Mouse (Mus musculus) forebrain, embryonic 11.5 days (tissue): ENCODE results near the gene Tead1. TPM values are rescaled to one million over a fixed set of nuclear protein-coding genes. Genes with fewer than 3 reads are reported as not detected.

Source experiments
- ATAC-seq: fragments of 200-750 bp; cut with Nextera tagmentation; replicated peaks from 2 replicates; pipeline ENCODE4 v1.8.0; 2017; ENCODE audit warnings: moderate TSS enrichment; ENCODE audit not compliant: low FRiP score
- DNase-seq: peaks from one replicate; pipeline ENCODE4 v3.0.0-alpha.2; 2017; ENCODE audit warnings: low spot score
- H3K27ac ChIP-seq: fragments of 300-500 bp; sonication (generic); 2 replicates; pipeline ENCODE4 v1.5.1; 2014; ENCODE audit warnings: low read depth, low read length
- H3K27me3 ChIP-seq: fragments of 300-500 bp; sonication (generic); 2 replicates; pipeline ENCODE4 v1.6.1; 2014; ENCODE audit warnings: mild to moderate bottlenecking, low read length, mixed read lengths; ENCODE audit not compliant: control insufficient read depth, insufficient read depth
- H3K36me3 ChIP-seq: fragments of 300-500 bp; sonication (generic); 2 replicates; pipeline ENCODE4 v1.6.1; 2014; ENCODE audit warnings: mild to moderate bottlenecking, low read length, moderate library complexity, mixed read lengths; ENCODE audit not compliant: control insufficient read depth, insufficient read depth
- H3K4me1 ChIP-seq: fragments of 300-500 bp; sonication (generic); replicated peaks from 2 replicates; pipeline ENCODE4 v1.6.1; 2014; ENCODE audit warnings: low read length, mixed read lengths; ENCODE audit not compliant: control insufficient read depth, insufficient read depth
- H3K4me2 ChIP-seq: fragments of 300-500 bp; sonication (generic); 2 replicates; pipeline ENCODE4 v1.6.1; 2014; ENCODE audit warnings: low read depth, mild to moderate bottlenecking, low read length, moderate library complexity, mixed read lengths; ENCODE audit not compliant: severe bottlenecking
- H3K4me3 ChIP-seq: fragments of 300-500 bp; sonication (generic); 2 replicates; pipeline ENCODE4 v1.5.1; 2014; ENCODE audit warnings: low read depth, low read length
- H3K9ac ChIP-seq: fragments of 300-500 bp; sonication (generic); 2 replicates; pipeline ENCODE4 v1.6.1; 2014; ENCODE audit warnings: low read length
- H3K9me3 ChIP-seq: fragments of 300-500 bp; sonication (generic); 2 replicates; pipeline ENCODE4 v1.6.1; 2016; ENCODE audit warnings: low read length, mixed read lengths; ENCODE audit not compliant: control insufficient read depth
- WGBS: fragments of 180-500 bp; shearing (Covaris S2); extraction: QIAGEN DNeasy Blood & Tissue Kit; methylation state at CpG from one replicate; pipeline ENCODE4 v1.1.7; 2014; 5-methylcytosine and 5-hydroxymethylcytosine counted together
- polyA plus RNA-seq: library from polyadenylated mRNA; unstranded; fragments of >200 nt; fragmentation: Nextera tagmentation; extraction: Ambion mirVana; gene quantifications from 2 replicates; pipeline ENCODE4 v1.2.1, GENCODE M21; 2014

Gene Tead1
- polyA plus RNA-seq, 1 experiment from 2014 or later = 24.9 TPM

- 96% methylated on average over 4 of the region's 4 CpGs for WGBS
- no peaks in the 10 kb centered on the region for H3K27me3 ChIP-seq
- no peak overlapping the region for H3K4me3 ChIP-seq
- no peak for DNase-seq
- H3K36me3 ChIP-seq = no peaks in the 10 kb centered on the region
- no peak overlapping the region for H3K9ac ChIP-seq
- ATAC-seq = no peak
- no peaks in the 10 kb centered on the region for H3K9me3 ChIP-seq
- no peak overlapping the region for H3K27ac ChIP-seq
- H3K4me2 ChIP-seq = no peak overlapping the region
- H3K4me1 ChIP-seq = peaks cover 16% of the 10 kb centered on the region
Measured at GRCm38 (mm10) chr7:112748327-112748726, 69.2 kb downstream of the Tead1 start.

DNA sequence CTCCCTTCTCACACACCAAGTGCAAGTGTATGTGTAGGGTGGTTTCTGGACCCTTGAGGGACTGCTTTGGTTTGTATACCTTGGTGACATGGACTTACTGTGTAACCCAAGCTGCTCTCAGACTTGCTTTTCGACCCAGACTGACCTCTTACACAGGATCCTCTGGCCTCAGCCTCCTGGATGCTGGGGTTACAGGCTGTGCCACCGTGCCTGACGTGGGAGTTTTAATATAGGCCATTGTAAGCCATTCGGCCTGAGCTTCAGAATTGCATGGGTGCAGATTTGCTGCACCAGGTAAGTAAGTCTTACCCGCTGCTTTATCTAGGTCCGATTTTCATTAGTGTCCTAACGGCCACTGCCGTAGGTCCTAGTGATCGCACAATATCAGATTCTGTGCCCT lies 71.0 kb downstream of the Tead1 start:
- Histone ChIP-seq H3K4me3 (no peak overlapping the region), H3K27ac (no peak overlapping the region), H3K4me2 (no peak overlapping the region), H3K4me1 (peaks cover 7% of the 10 kb centered on the region; the same call in 1 of the 2 replicates), H3K9me3 (no peaks in the 10 kb centered on the region), H3K9ac (no peak overlapping the region), H3K27me3 (no peaks in the 10 kb centered on the region), H3K36me3 (no peaks in the 10 kb centered on the region)
- DNase-seq (no peak), ATAC-seq (no peak)
- WGBS = 94% methylated on average over 9 of the region's 9 CpGs

DNA sequence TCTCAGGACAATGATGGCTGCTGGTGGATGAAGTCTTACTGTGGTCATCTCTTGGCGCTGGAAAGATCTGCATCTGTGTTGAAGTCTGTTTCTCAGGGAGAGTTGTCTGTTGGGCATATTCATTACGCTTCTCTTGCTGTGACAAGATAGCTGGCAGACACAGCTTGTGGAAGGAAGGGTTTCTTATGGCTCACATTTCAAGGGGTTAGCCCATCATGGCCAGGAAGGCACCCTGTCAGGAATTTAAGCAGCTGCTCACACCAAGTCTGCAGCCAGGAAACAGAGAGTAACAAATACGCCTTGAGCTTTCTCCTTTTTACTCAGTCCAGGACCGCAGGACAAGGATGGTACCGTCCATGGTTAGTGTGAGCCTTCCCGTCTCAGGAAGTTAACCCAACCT lies 73.2 kb downstream of the Tead1 start:
- no peaks in the 10 kb centered on the region for H3K27me3 ChIP-seq
- H3K9ac ChIP-seq = no peak overlapping the region
- 95% methylated on average over 6 of the region's 6 CpGs for WGBS
- no peak overlapping the region for H3K4me2 ChIP-seq
- no peaks in the 10 kb centered on the region for H3K9me3 ChIP-seq
- ATAC-seq (no peak), DNase-seq (no peak)
- peaks cover 2% of the 10 kb centered on the region; the same call in 1 of the 2 replicates for H3K4me1 ChIP-seq
- no peaks in the 10 kb centered on the region for H3K36me3 ChIP-seq
- H3K27ac ChIP-seq = no peak overlapping the region
- H3K4me3 ChIP-seq = no peak overlapping the region

GRCm38 (mm10) chr7:112753314-112753713 lies 74.2 kb downstream of the Tead1 start:
- WGBS = 52% methylated on average over 6 of the region's 6 CpGs

GRCm38 (mm10) chr7:112759359-112759975 lies 80.3 kb downstream of the Tead1 start:
- H3K4me2 ChIP-seq = no peak overlapping the region
- no peaks in the 10 kb centered on the region for H3K36me3 ChIP-seq
- no peaks in the 10 kb centered on the region for H3K27me3 ChIP-seq
- H3K4me1 ChIP-seq = peaks cover 23% of the 10 kb centered on the region; the same call in 1 of the 2 replicates
- 92% methylated on average over 23 of the region's 23 CpGs for WGBS
- H3K27ac ChIP-seq = no peak overlapping the region
- DNase-seq (no peak), ATAC-seq (no peak)
- no peak overlapping the region for H3K9ac ChIP-seq
- H3K4me3 ChIP-seq = no peak overlapping the region
- no peaks in the 10 kb centered on the region for H3K9me3 ChIP-seq

More at GRCm38 (mm10) chr7:112753314-112753713, 74.2 kb downstream of the Tead1 start:
- no peak for DNase-seq
- Histone ChIP-seq H3K4me2 (no peak overlapping the region), H3K36me3 (no peaks in the 10 kb centered on the region), H3K9me3 (no peaks in the 10 kb centered on the region), H3K9ac (no peak overlapping the region), H3K4me1 (0 out of 2 replicates have a peak, but pooled peaks cover 2% of the 10 kb centered on the region), H3K27ac (no peak overlapping the region), H3K4me3 (no peak overlapping the region), H3K27me3 (no peaks in the 10 kb centered on the region)
- ATAC-seq = peak; percentile 33; the same call in 1 of the 2 replicates

- H3K4me3 ChIP-seq = no peak overlapping the region
- ATAC-seq (no peak), DNase-seq (no peak)
- H3K4me1 ChIP-seq = peaks cover 23% of the 10 kb centered on the region; the same call in 1 of the 2 replicates
- 82% methylated on average over 3 of the region's 3 CpGs for WGBS
- no peaks in the 10 kb centered on the region for H3K36me3 ChIP-seq
- H3K27me3 ChIP-seq = no peaks in the 10 kb centered on the region
- H3K9me3 ChIP-seq = no peaks in the 10 kb centered on the region
- H3K4me2 ChIP-seq = no peak overlapping the region
- no peak overlapping the region for H3K9ac ChIP-seq
- H3K27ac ChIP-seq = peak overlapping the region; percentile 71
Measured at GRCm38 (mm10) chr7:112760293-112760692, 81.2 kb downstream of the Tead1 start.

- DNase-seq (peak; percentile 66), ATAC-seq (peak; percentile 88)
- Histone ChIP-seq H3K27me3 (no peaks in the 10 kb centered on the region), H3K9ac (peak overlapping the region; percentile 29; the same call in 1 of the 2 replicates), H3K9me3 (no peaks in the 10 kb centered on the region), H3K27ac (peak overlapping the region; percentile 72), H3K4me3 (no peak overlapping the region), H3K4me2 (no peak overlapping the region), H3K36me3 (no peaks in the 10 kb centered on the region), H3K4me1 (peaks cover 23% of the 10 kb centered on the region; the same call in 1 of the 2 replicates)
- WGBS = 46% methylated on average over 8 of the region's 8 CpGs
Measured at GRCm38 (mm10) chr7:112760782-112761181, 81.7 kb downstream of the Tead1 start.

DNA sequence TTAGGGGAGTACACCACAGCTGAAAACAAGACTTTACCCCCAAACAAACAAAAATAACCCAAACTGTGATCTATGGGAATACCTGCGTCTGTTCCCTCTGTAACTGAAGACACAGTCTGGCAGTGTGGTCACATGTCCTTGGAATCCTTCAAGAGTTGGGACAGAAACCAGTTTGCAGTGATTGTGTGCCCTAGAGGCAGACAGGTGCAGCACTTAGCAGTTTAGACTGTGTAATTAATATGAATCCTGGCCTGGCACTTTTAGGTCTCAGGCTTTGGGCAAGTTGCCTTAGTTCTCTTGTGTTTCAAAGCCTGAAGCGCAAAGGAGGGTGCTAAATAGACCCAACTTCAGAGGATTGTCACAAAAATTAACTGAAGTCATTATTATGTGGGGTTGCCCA lies 83.8 kb downstream of the Tead1 start:
- ATAC-seq = no peak
- Histone ChIP-seq H3K4me3 (no peak overlapping the region), H3K4me1 (peaks cover 23% of the 10 kb centered on the region; the same call in 1 of the 2 replicates), H3K9ac (no peak overlapping the region), H3K9me3 (no peaks in the 10 kb centered on the region), H3K4me2 (no peak overlapping the region), H3K27me3 (no peaks in the 10 kb centered on the region), H3K36me3 (no peaks in the 10 kb centered on the region), H3K27ac (no peak overlapping the region)
- WGBS = 80% methylated on average over 2 of the region's 2 CpGs
- no peak for DNase-seq

GRCm38 (mm10) chr7:112763513-112763912 lies 84.4 kb downstream of the Tead1 start:
- Histone ChIP-seq H3K9ac (no peak overlapping the region), H3K4me2 (no peak overlapping the region), H3K4me1 (peaks cover 23% of the 10 kb centered on the region; the same call in 1 of the 2 replicates), H3K27ac (no peak overlapping the region), H3K27me3 (no peaks in the 10 kb centered on the region), H3K4me3 (no peak overlapping the region), H3K9me3 (no peaks in the 10 kb centered on the region), H3K36me3 (no peaks in the 10 kb centered on the region)
- DNase-seq (no peak), ATAC-seq (no peak)
- 74% methylated on average over 3 of the region's 3 CpGs for WGBS
